Mouse (Mus musculus) kidney, adult 2 months (tissue): ENCODE data around the gene Mybbp1a. TPM values are rescaled to one million over a fixed set of nuclear protein-coding genes. Genes with fewer than 3 reads are reported as not detected.
A peak's percentile ranks its signal among the peaks of the same experiment; 100 is the strongest.

Source experiments
- DNase-seq: peaks from one replicate; pipeline ENCODE4 v3.0.0; 2021
- H3K27ac ChIP-seq: fragments of 200-500 bp; 2 replicates; pipeline ENCODE4 v1.5.1; 2012; ENCODE audit warnings: low read depth, low read length, control low read depth, inconsistent platforms; ENCODE audit not compliant: insufficient read depth
- H3K27me3 ChIP-seq: fragments of 200-500 bp; replicated peaks from 2 replicates; pipeline ENCODE4 v1.6.1; 2012; ENCODE audit warnings: mild to moderate bottlenecking, moderate library complexity, low read length, inconsistent platforms; ENCODE audit not compliant: control insufficient read depth, insufficient read depth
- H3K36me3 ChIP-seq: fragments of 200-500 bp; 2 replicates; pipeline ENCODE4 v1.6.1; 2012; ENCODE audit warnings: mild to moderate bottlenecking, moderate library complexity, low read length, inconsistent platforms; ENCODE audit not compliant: control insufficient read depth, insufficient read depth
- H3K4me1 ChIP-seq: fragments of 200-500 bp; 2 replicates; pipeline ENCODE4 v1.6.1; 2011; ENCODE audit warnings: low read length; ENCODE audit not compliant: control insufficient read depth, insufficient read depth
- H3K4me3 ChIP-seq: fragments of 200-500 bp; 2 replicates; pipeline ENCODE4 v1.5.1; 2011; ENCODE audit warnings: mild to moderate bottlenecking, low read depth, low read length, control low read depth; ENCODE audit not compliant: insufficient read depth
- CTCF ChIP-seq: fragments of 200-500 bp; conservative IDR thresholded peaks from 2 replicates; pipeline ENCODE4 v1.5.1; 2011; ENCODE audit warnings: low read depth, mild to moderate bottlenecking, control low read depth, low read length, moderate library complexity, mixed read lengths; ENCODE audit not compliant: insufficient read depth, insufficient read length
- POLR2A ChIP-seq: fragments of 200-500 bp; IDR thresholded peaks from one replicate; pipeline ENCODE4 v1.6.1; 2011; ENCODE audit warnings: low read depth, low read length, control low read depth
- WGBS: fragments of 180-500 bp; shearing (Covaris S2); methylation state at CpG from one replicate; pipeline ENCODE4 v1.1.7; 2018; 5-methylcytosine and 5-hydroxymethylcytosine counted together
- polyA plus RNA-seq: library from polyadenylated mRNA; depleted of rRNA; stranded (reverse); fragments of >200 nt; gene quantifications from 2 replicates; pipeline ENCODE4 v1.2.3, GENCODE M21; 2012

Gene Mybbp1a
- polyA plus RNA-seq, 1 experiment, result 27.0 TPM

- Histone ChIP-seq H3K27ac (peak overlapping the region; percentile 66), H3K4me3 (no peak overlapping the region; the same call in 1 of the 2 replicates), H3K27me3 (no peaks in the 10 kb centered on the region), H3K4me1 (no peaks in the 10 kb centered on the region), H3K36me3 (no peaks in the 10 kb centered on the region)
- no peak for DNase-seq
- WGBS, result 68% methylated on average over 3 of the region's 3 CpGs
- TF ChIP-seq CTCF (no peak), POLR2A (no peak)
Measured at GRCm38 (mm10) chr11:72458502-72458901, 17.3 kb downstream of the Mybbp1a start.

- Histone ChIP-seq H3K27me3 (no peaks in the 10 kb centered on the region), H3K4me3 (no peak overlapping the region), H3K27ac (no peak overlapping the region), H3K4me1 (peaks cover 2% of the 10 kb centered on the region; the same call in 1 of the 2 replicates), H3K36me3 (no peaks in the 10 kb centered on the region)
- 60% methylated on average over 5 of the region's 5 CpGs for WGBS
- no peak for DNase-seq
- TF ChIP-seq POLR2A (no peak), CTCF (no peak)
Measured at GRCm38 (mm10) chr11:72461500-72461981, 20.4 kb downstream of the Mybbp1a start.

- no peaks in the 10 kb centered on the region for H3K27me3 ChIP-seq
- no peak for DNase-seq
- WGBS, result 81% methylated on average over 3 of the region's 3 CpGs
- peaks cover 3% of the 10 kb centered on the region; the same call in 1 of the 2 replicates for H3K4me1 ChIP-seq
- H3K4me3 ChIP-seq, result no peak overlapping the region
- H3K27ac ChIP-seq, result no peak overlapping the region
- no peaks in the 10 kb centered on the region for H3K36me3 ChIP-seq
- TF ChIP-seq CTCF (no peak), POLR2A (no peak)
Measured at GRCm38 (mm10) chr11:72464821-72465220, 23.7 kb downstream of the Mybbp1a start.

- DNase-seq, result no peak
- no peak overlapping the region for H3K4me3 ChIP-seq
- H3K36me3 ChIP-seq, result no peaks in the 10 kb centered on the region
- WGBS, result 68% methylated on average over 11 of the region's 11 CpGs
- H3K27me3 ChIP-seq, result no peaks in the 10 kb centered on the region
- H3K27ac ChIP-seq, result 0 out of 2 replicates have a peak overlapping the region, but pooled peaks have one; percentile 14
- H3K4me1 ChIP-seq, result peaks cover 3% of the 10 kb centered on the region; the same call in 1 of the 2 replicates
- TF ChIP-seq POLR2A (no peak), CTCF (no peak)
Measured at GRCm38 (mm10) chr11:72465978-72466693, 25.0 kb downstream of the Mybbp1a start.

DNA sequence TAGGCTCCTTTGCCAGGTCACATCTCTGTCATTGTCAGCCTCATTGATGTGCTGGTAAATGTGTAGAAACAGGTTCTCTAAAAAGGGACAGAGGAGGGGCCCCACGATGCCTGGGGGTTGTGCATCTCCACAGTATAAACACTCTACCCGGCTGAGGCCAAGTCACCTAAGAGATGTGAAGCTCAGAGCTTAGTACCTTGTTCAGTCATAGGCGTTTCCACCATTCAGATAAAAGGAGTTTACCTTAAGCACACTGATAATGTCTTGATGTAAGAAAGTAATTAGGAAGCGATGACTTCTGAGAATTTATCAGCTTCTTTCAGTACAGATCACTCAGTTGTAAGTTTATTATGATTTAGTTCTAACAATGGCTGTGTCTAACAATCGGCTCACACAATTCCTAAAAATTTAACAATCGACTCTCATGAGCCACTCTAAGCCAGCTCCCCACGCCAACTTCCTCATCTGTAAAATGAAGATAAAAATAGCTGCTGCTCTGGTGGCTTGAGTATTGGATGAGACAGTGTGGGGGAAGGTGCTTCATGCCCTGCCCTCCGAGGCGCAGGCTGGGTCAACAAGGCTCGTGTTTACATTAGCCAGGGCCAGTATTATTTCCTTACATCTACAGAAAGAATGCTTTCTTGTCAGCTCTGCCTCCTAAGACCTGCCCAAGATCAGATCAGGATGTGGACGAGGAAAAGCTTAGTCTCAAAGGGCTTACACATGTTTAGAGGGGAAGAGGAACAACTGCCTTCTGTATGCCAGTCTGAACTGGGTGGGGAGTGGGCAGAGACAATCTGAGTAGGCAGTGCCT, 25.7 kb downstream of the Mybbp1a start:
- Histone ChIP-seq H3K27me3 (no peaks in the 10 kb centered on the region), H3K27ac (peak overlapping the region; percentile 15; the same call in 1 of the 2 replicates), H3K36me3 (no peaks in the 10 kb centered on the region), H3K4me1 (peaks cover 3% of the 10 kb centered on the region; the same call in 1 of the 2 replicates), H3K4me3 (no peak overlapping the region)
- TF ChIP-seq POLR2A (no peak), CTCF (no peak)
- 34% methylated on average over 11 of the region's 11 CpGs for WGBS
- DNase-seq, result peak; percentile 39

DNA sequence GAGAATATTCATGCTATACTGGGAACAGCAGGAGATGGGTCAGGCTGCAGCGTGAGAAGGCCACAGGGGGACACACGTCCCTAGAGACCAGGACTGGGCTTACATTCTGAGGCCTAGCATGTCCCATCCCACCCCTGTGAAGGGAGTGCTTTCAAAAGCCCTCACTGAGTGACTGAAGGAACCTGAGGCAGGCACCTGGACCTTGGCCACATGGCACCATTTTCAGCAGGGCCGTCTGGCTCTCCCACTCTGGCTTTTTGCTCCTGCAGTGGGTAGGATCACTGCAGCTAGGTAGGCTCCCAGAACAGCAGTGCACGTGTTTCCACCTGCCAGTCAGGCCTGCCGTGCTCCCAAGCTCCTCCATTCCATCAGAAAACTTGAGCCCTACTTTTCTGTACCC, 27.4 kb downstream of the Mybbp1a start:
- Histone ChIP-seq H3K27me3 (no peaks in the 10 kb centered on the region), H3K4me3 (no peak overlapping the region), H3K36me3 (no peaks in the 10 kb centered on the region), H3K4me1 (peaks cover 3% of the 10 kb centered on the region; the same call in 1 of the 2 replicates), H3K27ac (0 out of 2 replicates have a peak overlapping the region, but pooled peaks have one; percentile 34)
- no peak for DNase-seq
- TF ChIP-seq POLR2A, result no peak
- 77% methylated on average over 5 of the region's 5 CpGs for WGBS

- peaks cover 3% of the 10 kb centered on the region; the same call in 1 of the 2 replicates for H3K4me1 ChIP-seq
Measured at GRCm38 (mm10) chr11:72469217-72469616, 28.1 kb downstream of the Mybbp1a start.

More at GRCm38 (mm10) chr11:72469217-72469616, 28.1 kb downstream of the Mybbp1a start:
- Histone ChIP-seq H3K27ac (peak overlapping the region; percentile 34; the same call in 1 of the 2 replicates), H3K27me3 (no peaks in the 10 kb centered on the region), H3K4me3 (no peak overlapping the region), H3K36me3 (no peaks in the 10 kb centered on the region)
- TF ChIP-seq POLR2A (no peak), CTCF (no peak)
- 28% methylated on average over 5 of the region's 5 CpGs for WGBS
- DNase-seq, result peak; percentile 88
